Mouse (Mus musculus): ENCODE measurements around the gene Ntm.

The Ntm gene

GRCm38 (mm10) chr9:29562419-29563071, 400.4 kb downstream of the Ntm start:
- no peak for DNase-seq

- DNase-seq, result no peak
Measured at GRCm38 (mm10) chr9:29558915-29559314, 404.0 kb downstream of the Ntm start.

GRCm38 (mm10) chr9:29550582-29550981, 412.4 kb downstream of the Ntm start:
- no peak for DNase-seq

- no peak for DNase-seq
Measured at GRCm38 (mm10) chr9:29550107-29550506, 412.8 kb downstream of the Ntm start.

- no peak for DNase-seq
Measured at GRCm38 (mm10) chr9:29536415-29536814, 426.5 kb downstream of the Ntm start.

GRCm38 (mm10) chr9:29534773-29535172, 428.2 kb downstream of the Ntm start:
- no peak for DNase-seq

- no peak for DNase-seq
Measured at GRCm38 (mm10) chr9:29534304-29534703, 428.6 kb downstream of the Ntm start.

GRCm38 (mm10) chr9:29533556-29533955, 429.4 kb downstream of the Ntm start:
- no peak for DNase-seq

- DNase-seq, result no peak
Measured at GRCm38 (mm10) chr9:29531147-29531917, 431.6 kb downstream of the Ntm start.

GRCm38 (mm10) chr9:29524109-29524508, 438.8 kb downstream of the Ntm start:
- DNase-seq, result no peak

- no peak for DNase-seq
Measured at GRCm38 (mm10) chr9:29523221-29523620, 439.7 kb downstream of the Ntm start.

GRCm38 (mm10) chr9:29519181-29519580, 443.8 kb downstream of the Ntm start:
- no peak for DNase-seq

GRCm38 (mm10) chr9:29516688-29517087, 446.3 kb downstream of the Ntm start:
- no peak for DNase-seq

- no peak for DNase-seq
Measured at GRCm38 (mm10) chr9:29514588-29515356, 448.2 kb downstream of the Ntm start.

- DNase-seq, result no peak
Measured at GRCm38 (mm10) chr9:29496002-29496401, 466.9 kb downstream of the Ntm start.

- no peak for DNase-seq
Measured at GRCm38 (mm10) chr9:29482272-29482671, 480.7 kb downstream of the Ntm start.

- no peak for DNase-seq
Measured at GRCm38 (mm10) chr9:29479051-29479450, 483.9 kb downstream of the Ntm start.

GRCm38 (mm10) chr9:29477219-29477618, 485.7 kb downstream of the Ntm start:
- DNase-seq, result no peak

GRCm38 (mm10) chr9:29473418-29473817, 489.5 kb downstream of the Ntm start:
- no peak for DNase-seq

GRCm38 (mm10) chr9:29472226-29472625, 490.7 kb downstream of the Ntm start:
- DNase-seq, result no peak

GRCm38 (mm10) chr9:29464756-29465155, 498.2 kb downstream of the Ntm start:
- DNase-seq, result no peak

- no peak for DNase-seq
Measured at GRCm38 (mm10) chr9:29462970-29463593, 499.9 kb downstream of the Ntm start.

GRCm38 (mm10) chr9:29457976-29458572, 504.9 kb downstream of the Ntm start:
- DNase-seq, result peak; percentile 51 to 76
